Mouse (Mus musculus) kidney, postnatal 36 days (tissue): ENCODE data around the gene Babam1.
"Not testable (repeated sequence)": the region's sequence is repeated elsewhere in the genome, so short reads cannot be mapped to it uniquely, and the experiment has no call there.

ENCODE experiments used
- DNase-seq, 2 experiments: peaks; one replicate each; pipeline ENCODE4 v3.0.0; 2021 to 2022; ENCODE audit warnings: mixed read lengths in 2 of 2

The Babam1 gene

DNA sequence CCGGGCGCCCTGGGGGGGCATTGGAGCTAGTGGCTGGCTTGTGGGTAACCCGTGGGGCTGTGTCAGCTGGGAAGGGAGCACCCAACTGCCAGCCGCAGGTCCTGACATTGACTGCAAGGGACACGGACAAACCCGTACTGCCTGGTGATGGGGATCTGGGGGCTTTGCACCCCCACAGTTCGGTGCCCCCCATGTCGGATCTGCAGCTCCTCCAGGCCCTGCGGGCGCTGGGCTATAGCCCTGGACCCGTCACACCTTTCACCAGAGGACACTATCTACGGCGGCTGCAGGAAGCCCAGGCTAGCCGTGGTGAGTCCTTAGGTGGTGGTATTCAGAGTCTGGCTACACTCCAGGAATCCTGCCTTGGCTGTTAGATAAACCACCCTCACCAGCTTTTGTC is 10.8 kb downstream of the Babam1 start:
- no peak for DNase-seq

DNA sequence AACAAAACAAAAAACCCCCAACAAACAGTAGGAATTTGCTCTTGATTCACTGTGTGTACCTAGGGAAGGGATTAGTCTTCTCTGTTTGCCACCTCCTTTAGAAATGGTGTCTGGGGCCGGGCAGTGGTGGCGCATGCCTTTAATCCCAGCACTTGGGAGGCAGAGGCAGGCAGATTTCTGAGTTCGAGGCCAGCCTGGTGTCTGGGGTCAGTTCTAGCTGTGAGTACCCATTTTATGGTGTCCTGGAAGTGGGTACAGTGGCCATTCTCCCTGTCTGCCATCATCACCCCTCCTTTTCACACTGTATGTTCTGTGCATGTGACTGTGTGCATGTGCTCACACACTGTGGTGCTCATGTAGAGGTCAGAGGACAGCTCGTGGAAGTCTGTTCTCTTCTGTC is 11.6 kb downstream of the Babam1 start:
- no peak for DNase-seq

DNA sequence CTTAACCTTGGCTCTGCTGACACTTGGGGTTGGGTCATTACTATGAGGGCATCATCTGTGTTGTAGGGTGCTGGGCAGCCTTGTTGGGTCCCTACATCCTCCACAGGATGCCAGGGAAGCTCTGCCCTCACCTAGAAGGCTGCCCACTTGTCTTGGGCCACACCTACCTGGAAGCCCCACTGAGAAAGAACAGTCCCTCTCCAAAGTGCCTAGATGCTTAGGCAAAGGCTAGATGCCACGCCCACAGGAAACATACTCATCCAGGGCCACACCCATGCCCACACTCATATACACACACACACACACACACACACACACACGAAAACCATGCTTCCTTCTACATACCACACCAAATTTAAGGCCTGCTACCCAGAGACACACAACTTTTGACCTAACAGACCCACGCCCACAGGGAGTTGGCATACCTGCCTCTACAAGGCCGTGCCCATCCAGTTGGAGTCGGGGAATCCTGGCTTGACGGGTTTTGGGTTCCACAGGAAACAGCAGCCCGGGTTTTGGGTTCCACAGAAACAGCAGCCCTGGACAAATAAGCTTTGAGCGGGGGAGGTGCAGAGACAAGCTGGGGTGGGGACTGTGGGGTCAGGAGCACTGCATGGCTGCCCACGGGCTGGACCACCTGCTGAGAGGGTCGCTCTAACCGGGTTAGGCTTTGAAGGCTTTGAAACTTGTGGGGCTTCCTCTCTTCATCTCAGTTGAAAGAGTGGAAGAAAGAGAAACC is 15.0 kb downstream of the Babam1 start:
- no peak for DNase-seq

DNA sequence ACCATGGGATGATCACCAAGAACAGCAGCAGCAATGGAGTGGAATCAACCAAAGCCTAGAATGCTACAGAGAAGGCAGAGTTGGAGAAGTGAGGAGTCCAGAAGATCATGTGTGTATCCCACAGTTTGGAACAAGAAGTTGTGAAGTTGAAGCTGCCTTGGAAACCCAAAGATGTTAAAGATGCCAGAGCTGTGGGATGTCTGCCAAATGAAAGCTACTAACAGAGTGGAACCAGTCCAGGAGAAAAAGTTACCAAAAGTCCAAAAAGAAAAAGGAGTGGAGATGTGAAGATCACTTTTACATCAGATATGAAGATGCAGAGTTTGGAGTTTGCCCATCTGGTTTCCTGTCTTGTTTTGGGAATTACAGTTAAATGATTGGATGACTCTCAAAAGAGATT is 25.5 kb downstream of the Babam1 start:
- DNase-seq, result no peak

DNA sequence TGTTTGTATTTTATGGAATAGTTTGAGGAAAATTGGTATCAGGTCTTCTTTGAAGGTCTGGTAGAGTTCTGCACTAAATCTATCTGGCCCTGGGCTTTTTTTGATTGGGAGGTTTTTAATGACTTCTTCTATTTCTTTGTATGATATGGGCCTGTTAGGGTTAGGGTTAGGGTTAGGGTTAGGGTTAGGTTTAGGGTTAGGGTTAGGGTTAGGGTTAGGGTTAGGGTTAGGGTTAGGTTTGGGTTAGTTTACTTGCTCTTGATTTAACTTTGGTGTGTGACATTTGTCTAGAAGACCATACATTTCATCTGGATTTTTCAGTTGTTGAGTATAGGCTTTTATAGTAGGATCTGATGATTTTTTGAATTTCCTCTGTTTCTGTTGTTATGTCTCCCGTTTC is 36.3 kb downstream of the Babam1 start:
- not testable (repeated sequence) for DNase-seq

DNA sequence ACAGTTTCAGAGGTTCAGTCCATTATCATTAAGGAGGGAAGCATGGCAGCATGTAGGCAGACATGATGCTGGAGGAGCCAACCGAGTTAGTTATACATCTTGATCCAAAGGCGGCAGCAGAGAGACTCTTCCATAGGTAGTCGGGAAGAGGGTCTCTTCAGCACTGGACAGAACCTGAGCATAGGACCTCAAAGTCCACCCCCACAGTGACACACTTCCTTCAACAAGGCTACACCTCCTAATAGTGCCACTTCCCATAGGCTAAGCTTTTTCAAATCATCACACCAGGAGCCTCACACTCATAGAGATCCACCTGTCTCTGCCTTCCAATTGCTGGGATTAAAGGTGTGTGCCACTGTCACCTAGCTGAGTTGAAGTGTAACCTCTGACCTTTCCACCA is 40.4 kb downstream of the Babam1 start:
- no peak for DNase-seq

DNA sequence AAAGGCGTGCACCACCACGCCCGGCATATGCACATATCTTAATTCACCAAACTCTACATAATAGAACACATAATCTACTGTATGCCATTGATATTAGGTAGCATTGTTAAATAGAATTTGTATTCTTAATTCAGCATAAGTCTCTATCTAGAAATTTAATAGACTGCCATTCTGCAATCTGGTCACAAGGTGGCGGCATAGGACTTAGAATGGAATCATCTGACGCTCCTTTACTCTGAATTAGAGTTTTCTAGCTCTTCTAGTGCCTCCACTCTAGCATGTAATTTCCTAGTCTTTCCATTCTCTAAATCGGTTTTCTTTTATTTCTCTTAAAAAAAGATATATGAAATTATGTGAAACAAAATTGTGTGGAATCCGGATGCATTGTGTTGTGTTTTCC is 44.7 kb downstream of the Babam1 start:
- DNase-seq, result peak; percentile 48 to 54

DNA sequence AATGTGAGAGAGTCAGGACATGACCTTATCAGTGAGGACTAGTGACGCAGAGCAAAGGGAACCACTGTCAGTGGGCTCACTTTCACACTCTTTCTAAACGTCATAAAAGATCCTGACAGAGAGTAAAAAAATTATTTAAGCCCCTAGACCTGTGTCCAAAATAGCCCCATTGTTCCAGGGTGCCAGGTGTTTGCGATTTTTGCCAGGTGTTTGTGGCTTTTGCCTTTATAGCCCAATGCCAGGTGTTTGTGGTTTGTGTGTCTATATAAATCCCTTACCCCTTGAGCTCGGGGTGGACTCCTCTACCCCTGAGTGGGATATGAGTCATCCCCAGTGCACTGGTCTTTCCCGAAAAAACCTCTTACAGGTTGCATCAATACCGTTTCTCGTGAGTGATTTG is 48.4 kb downstream of the Babam1 start:
- no peak for DNase-seq

DNA sequence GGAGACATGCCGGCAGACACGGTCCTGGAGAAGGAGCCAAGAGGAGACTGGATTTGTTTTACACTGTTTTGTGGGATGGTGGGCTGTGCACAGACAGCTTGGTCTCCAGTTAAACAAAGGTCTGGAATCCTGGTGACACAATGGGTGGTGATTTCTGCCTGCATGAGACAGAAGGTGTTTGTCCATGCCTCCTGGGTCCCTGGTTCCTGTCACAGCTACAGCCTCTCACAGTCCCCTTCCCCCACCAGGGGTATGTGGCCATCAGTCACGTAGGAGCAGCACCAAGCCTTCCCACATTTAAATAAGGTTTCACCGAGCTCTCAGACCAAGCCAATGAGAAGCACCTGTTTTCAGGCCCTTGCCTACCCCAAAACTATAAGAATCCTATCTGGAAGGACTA is 54.7 kb downstream of the Babam1 start:
- DNase-seq, result no peak

DNA sequence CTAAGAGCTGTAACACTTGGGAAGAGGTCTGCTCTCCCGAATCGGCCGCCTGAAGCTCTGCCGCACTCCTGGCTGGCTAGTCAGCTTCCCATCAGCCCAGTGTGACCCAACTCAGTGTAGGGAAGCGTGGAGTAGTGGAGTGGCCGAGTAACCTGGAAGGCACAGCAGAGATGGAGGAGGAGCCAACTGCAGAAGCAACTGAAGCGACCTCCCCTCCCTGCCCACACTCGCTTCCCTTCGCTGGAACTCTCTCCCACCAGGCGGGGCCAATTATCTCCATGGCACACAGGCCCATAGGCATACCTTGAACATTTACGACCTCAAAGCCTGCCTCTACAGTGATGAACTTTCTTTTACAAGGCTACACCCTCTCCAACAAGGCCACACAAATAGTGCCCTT is 55.1 kb downstream of the Babam1 start:
- no peak for DNase-seq

DNA sequence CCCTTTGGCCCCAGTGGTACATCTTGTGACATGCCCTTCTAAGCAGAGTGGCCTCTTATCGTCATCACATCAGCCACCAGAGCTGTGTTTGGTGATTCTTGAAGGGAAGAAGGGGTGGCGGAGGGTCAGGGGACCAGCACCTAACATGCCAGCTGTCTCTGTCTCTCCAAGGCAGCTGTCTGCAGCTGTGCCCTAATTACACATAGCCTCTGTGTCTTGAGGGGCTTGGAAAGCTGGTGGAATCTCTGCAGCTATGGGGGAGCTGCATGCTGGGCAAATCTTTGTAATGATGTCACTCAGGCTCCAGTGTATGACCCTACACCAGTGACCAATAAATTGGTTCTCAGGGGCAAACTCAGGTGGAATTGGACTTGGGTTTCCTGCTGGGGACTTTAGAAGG is 56.0 kb downstream of the Babam1 start:
- DNase-seq, result no peak
